Mouse (Mus musculus): ENCODE measurements around the gene Cd83. TPM values are rescaled to one million over a fixed set of nuclear protein-coding genes. Genes with fewer than 3 reads are reported as not detected.

The Cd83 gene
- polyA plus RNA-seq, 1 experiment from 2014 or later: 8.8 TPM

Other genes starting within 250 kb of the Cd83 start
- gene Mcur1, start 224.6 kb upstream of the Cd83 start, polyA plus RNA-seq (2014; fragmentation: Nextera tagmentation; extraction: Ambion mirVana): 14.5 and 15.5 TPM in 2 replicates
- gene Rnf182, start 169.1 kb upstream of the Cd83 start, polyA plus RNA-seq (2014; fragmentation: Nextera tagmentation; extraction: Ambion mirVana): 7.8 and 8.2 TPM in 2 replicates

Data from embryonic facial prominence, embryonic 14.5 days (tissue).